Mouse (Mus musculus) embryonic facial prominence, embryonic 14.5 days (tissue): Measurements from ENCODE around the gene Ptprn2. TPM values are rescaled to one million over a fixed set of nuclear protein-coding genes. Genes with fewer than 3 reads are reported as not detected.

Experiments
- ATAC-seq: fragments of 200-750 bp; cut with Nextera tagmentation; 2 replicates; pipeline ENCODE4 v1.8.0; 2017; ENCODE audit warnings: low read depth, moderate number of reproducible peaks, moderate TSS enrichment
- DNase-seq: peaks from one replicate; pipeline ENCODE4 v3.0.0-alpha.2; 2015; ENCODE audit warnings: low spot score
- H3K27ac ChIP-seq: fragments of 300-500 bp; sonication (generic); replicated peaks from 2 replicates; pipeline ENCODE4 v1.5.1; 2014; ENCODE audit warnings: low read depth, mild to moderate bottlenecking, low read length, moderate library complexity
- H3K27me3 ChIP-seq: fragments of 300-500 bp; sonication (generic); replicated peaks from 2 replicates; pipeline ENCODE4 v1.6.1; 2014; ENCODE audit warnings: low read length; ENCODE audit not compliant: control insufficient read depth, insufficient read depth
- H3K36me3 ChIP-seq: fragments of 300-500 bp; sonication (generic); 2 replicates; pipeline ENCODE4 v1.6.1; 2014; ENCODE audit warnings: low read length, mixed read lengths; ENCODE audit not compliant: control insufficient read depth, insufficient read depth
- H3K4me1 ChIP-seq: fragments of 300-500 bp; sonication (generic); 2 replicates; pipeline ENCODE4 v1.6.1; 2014; ENCODE audit warnings: antibody characterized with exemption, low read length; ENCODE audit not compliant: control insufficient read depth, insufficient read depth
- H3K4me2 ChIP-seq: fragments of 300-500 bp; sonication (generic); 2 replicates; pipeline ENCODE4 v1.6.1; 2014; ENCODE audit warnings: low read depth, mild to moderate bottlenecking, low read length, moderate library complexity, mixed read lengths
- H3K4me3 ChIP-seq: fragments of 300-500 bp; sonication (generic); 2 replicates; pipeline ENCODE4 v1.5.1; 2014; ENCODE audit warnings: low read depth, mild to moderate bottlenecking, low read length
- H3K9ac ChIP-seq: fragments of 300-500 bp; sonication (generic); 2 replicates; pipeline ENCODE4 v1.6.1; 2014; ENCODE audit warnings: low read depth, mild to moderate bottlenecking, low read length, moderate library complexity, mixed read lengths
- H3K9me3 ChIP-seq: fragments of 300-500 bp; sonication (generic); 2 replicates; pipeline ENCODE4 v1.6.1; 2016; ENCODE audit warnings: low read length; ENCODE audit not compliant: control insufficient read depth
- WGBS: fragments of 180-500 bp; shearing (Covaris S2); extraction: QIAGEN DNeasy Blood & Tissue Kit; methylation state at CpG from one replicate; pipeline ENCODE4 v1.1.7; 2014; 5-methylcytosine and 5-hydroxymethylcytosine counted together
- polyA plus RNA-seq: library from polyadenylated mRNA; unstranded; fragments of >200 nt; fragmentation: Nextera tagmentation; extraction: Ambion mirVana; gene quantifications from 2 replicates; pipeline ENCODE4 v1.2.1, GENCODE M21; 2014

Ptprn2 gene
- polyA plus RNA-seq, 1 experiment from 2014 or later: 0.65 TPM

- Histone ChIP-seq H3K4me3 (no peak overlapping the region), H3K4me1 (no peaks in the 10 kb centered on the region), H3K27me3 (no peaks in the 10 kb centered on the region), H3K36me3 (no peaks in the 10 kb centered on the region), H3K9ac (no peak overlapping the region), H3K27ac (no peak overlapping the region), H3K9me3 (no peaks in the 10 kb centered on the region), H3K4me2 (no peak overlapping the region)
- DNase-seq: peak; percentile 3
- ATAC-seq: no peak
- 72% methylated on average over 2 of the region's 2 CpGs for WGBS
These were observed 403.3 kb downstream of the Ptprn2 start for GRCm38 (mm10) chr12:116888856-116889255.

DNA sequence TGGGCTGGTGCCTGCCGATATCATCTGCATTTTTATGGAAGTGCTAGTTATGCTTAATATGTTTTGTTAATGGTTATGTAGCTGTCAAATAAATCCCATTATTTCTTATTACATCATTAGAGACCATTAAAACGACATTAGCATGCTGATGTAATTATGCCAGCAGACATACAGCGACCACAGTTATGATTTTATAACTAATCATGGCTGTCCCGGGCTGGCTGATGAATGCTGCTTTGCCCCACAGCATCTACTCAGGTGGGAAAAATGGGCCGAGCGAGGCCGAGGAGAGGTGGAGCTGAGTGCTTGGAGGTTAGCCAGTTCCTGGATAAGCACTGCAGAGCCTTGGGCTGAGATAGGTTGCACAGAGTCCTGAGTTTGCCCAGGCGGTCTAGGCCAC lies 407.1 kb downstream of the Ptprn2 start:
- no peaks in the 10 kb centered on the region for H3K9me3 ChIP-seq
- H3K27ac ChIP-seq: no peak overlapping the region
- H3K4me2 ChIP-seq: no peak overlapping the region
- H3K9ac ChIP-seq: no peak overlapping the region
- ATAC-seq: no peak
- no peaks in the 10 kb centered on the region for H3K27me3 ChIP-seq
- no peaks in the 10 kb centered on the region for H3K36me3 ChIP-seq
- DNase-seq: no peak
- 78% methylated on average over 8 of the region's 8 CpGs for WGBS
- no peaks in the 10 kb centered on the region for H3K4me1 ChIP-seq
- no peak overlapping the region for H3K4me3 ChIP-seq

- Histone ChIP-seq H3K27me3 (no peaks in the 10 kb centered on the region), H3K9me3 (no peaks in the 10 kb centered on the region), H3K4me2 (no peak overlapping the region), H3K4me3 (no peak overlapping the region), H3K27ac (no peak overlapping the region), H3K36me3 (no peaks in the 10 kb centered on the region), H3K9ac (no peak overlapping the region), H3K4me1 (no peaks in the 10 kb centered on the region)
- ATAC-seq (no peak), DNase-seq (no peak)
- WGBS: 71% methylated on average over 2 of the region's 2 CpGs
These were observed 411.1 kb downstream of the Ptprn2 start for GRCm38 (mm10) chr12:116896651-116897050.

- 82% methylated on average over 3 of the region's 3 CpGs for WGBS
- H3K4me2 ChIP-seq: no peak overlapping the region
- H3K9me3 ChIP-seq: no peaks in the 10 kb centered on the region
- H3K27ac ChIP-seq: no peak overlapping the region
- H3K27me3 ChIP-seq: no peaks in the 10 kb centered on the region
- DNase-seq (no peak), ATAC-seq (no peak)
- H3K36me3 ChIP-seq: no peaks in the 10 kb centered on the region
- H3K4me3 ChIP-seq: no peak overlapping the region
- H3K9ac ChIP-seq: no peak overlapping the region
- no peaks in the 10 kb centered on the region for H3K4me1 ChIP-seq
These were observed 416.3 kb downstream of the Ptprn2 start for GRCm38 (mm10) chr12:116901773-116902172.

DNA sequence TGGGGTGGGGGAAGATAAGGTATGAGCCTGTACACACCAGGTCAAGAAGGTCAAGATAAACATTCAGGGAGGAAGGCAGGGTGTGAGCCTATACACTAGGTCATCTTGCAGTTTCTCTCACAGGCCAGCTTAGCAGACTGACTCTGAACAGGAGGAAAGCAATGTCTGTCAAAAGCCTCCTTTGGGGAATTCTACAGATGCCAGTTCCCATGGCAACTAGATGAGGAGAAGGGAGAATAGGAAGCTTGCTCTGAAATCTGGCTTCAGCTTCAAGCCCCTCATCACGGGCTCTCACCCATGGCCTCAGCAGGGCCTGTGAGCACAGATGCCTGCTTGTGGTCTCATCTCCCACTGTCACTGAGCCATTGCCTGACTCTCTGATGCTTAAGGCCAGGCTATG lies 421.9 kb downstream of the Ptprn2 start:
- Histone ChIP-seq H3K4me3 (no peak overlapping the region), H3K9ac (no peak overlapping the region), H3K27me3 (no peaks in the 10 kb centered on the region), H3K27ac (no peak overlapping the region), H3K4me1 (no peaks in the 10 kb centered on the region), H3K9me3 (no peaks in the 10 kb centered on the region), H3K36me3 (no peaks in the 10 kb centered on the region), H3K4me2 (no peak overlapping the region)
- WGBS: 47% methylated on average over 1 of the region's 1 CpGs
- no peak for ATAC-seq
- no peak for DNase-seq

GRCm38 (mm10) chr12:116908668-116909067 lies 423.1 kb downstream of the Ptprn2 start:
- Histone ChIP-seq H3K27me3 (no peaks in the 10 kb centered on the region), H3K9me3 (no peaks in the 10 kb centered on the region), H3K4me3 (no peak overlapping the region), H3K27ac (no peak overlapping the region), H3K36me3 (no peaks in the 10 kb centered on the region), H3K4me1 (no peaks in the 10 kb centered on the region), H3K9ac (no peak overlapping the region), H3K4me2 (no peak overlapping the region)
- no peak for DNase-seq
- ATAC-seq: no peak
- 65% methylated on average over 2 of the region's 2 CpGs for WGBS

GRCm38 (mm10) chr12:116916776-116917175 lies 431.3 kb downstream of the Ptprn2 start:
- H3K36me3 ChIP-seq: no peaks in the 10 kb centered on the region
- no peak overlapping the region for H3K9ac ChIP-seq
- H3K4me3 ChIP-seq: no peak overlapping the region
- 65% methylated on average over 5 of the region's 5 CpGs for WGBS
- ATAC-seq (no peak), DNase-seq (no peak)
- no peak overlapping the region for H3K4me2 ChIP-seq
- H3K4me1 ChIP-seq: no peaks in the 10 kb centered on the region
- no peaks in the 10 kb centered on the region for H3K9me3 ChIP-seq
- no peaks in the 10 kb centered on the region for H3K27me3 ChIP-seq
- H3K27ac ChIP-seq: no peak overlapping the region

DNA sequence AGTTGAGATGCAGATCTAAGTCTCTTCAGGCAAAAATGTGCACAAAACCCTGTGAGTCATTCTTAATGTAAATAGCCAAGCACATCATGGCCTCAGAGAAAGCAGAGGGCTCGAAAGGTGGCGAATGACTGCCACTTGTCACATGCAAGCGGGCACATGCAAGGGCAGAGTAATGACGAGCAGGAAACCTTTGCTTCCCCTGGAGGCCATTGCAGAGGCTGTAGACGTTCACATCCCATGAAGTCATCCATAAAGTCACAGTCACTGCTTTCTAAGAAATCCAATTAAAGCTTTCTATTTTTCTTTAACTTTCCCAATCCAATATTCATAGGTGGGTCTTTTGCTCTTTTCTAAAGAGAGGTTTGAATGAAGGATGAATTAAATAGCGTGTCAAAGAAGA lies 433.7 kb downstream of the Ptprn2 start:
- 67% methylated on average over 6 of the region's 6 CpGs for WGBS

DNA sequence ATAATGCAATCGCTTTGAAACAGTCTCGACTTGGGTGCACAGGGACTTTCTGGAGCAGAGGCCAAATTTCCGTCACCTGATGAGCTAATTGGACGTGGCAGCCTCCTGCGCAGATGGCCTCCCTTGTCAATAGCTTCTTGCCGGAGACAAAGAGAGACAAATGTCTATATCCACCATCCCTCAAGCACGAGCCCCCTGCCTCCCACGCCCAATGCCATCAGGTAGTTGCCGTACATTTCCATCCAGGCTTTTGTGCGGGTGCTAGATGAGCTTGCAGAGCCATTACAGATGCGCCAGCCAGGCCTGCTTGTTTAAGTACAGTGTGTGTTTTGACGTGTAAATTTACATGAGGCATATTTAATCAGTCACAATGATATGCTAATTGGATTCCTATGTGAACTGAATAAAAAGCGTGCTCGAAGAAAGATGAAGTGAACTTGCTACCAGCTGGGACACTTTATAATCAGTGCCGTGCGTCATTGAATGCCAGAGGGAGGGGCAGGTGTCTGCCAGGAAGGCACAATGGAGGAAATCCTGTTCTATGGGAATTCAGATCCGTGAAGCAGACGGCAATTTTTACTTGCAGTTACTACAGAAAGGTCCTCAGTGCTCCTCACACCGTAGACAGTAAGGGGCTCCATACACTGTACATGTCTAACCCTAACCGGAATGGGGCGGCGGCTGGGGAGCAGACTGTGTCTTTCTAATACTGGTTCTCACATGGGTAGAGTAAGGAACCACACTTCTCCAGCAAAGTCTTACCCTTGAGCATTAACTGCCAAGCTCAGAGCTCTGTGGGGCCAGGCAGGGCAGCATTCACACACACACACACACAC lies 434.4 kb downstream of the Ptprn2 start:
- Histone ChIP-seq H3K27ac (no peak overlapping the region), H3K4me2 (no peak overlapping the region), H3K36me3 (no peaks in the 10 kb centered on the region), H3K9ac (no peak overlapping the region), H3K4me3 (no peak overlapping the region), H3K9me3 (no peaks in the 10 kb centered on the region), H3K4me1 (no peaks in the 10 kb centered on the region), H3K27me3 (no peaks in the 10 kb centered on the region)
- ATAC-seq (peak; percentile 48; the same call in 1 of the 2 replicates), DNase-seq (peak; percentile 13)
- WGBS: 69% methylated on average over 22 of the region's 22 CpGs

More for the DNA sequence above, 433.7 kb downstream of the Ptprn2 start:
- Histone ChIP-seq H3K27me3 (no peaks in the 10 kb centered on the region), H3K4me3 (no peak overlapping the region), H3K4me1 (no peaks in the 10 kb centered on the region), H3K9ac (no peak overlapping the region), H3K36me3 (no peaks in the 10 kb centered on the region), H3K4me2 (no peak overlapping the region), H3K9me3 (no peaks in the 10 kb centered on the region), H3K27ac (no peak overlapping the region)
- no peak for DNase-seq
- ATAC-seq: no peak
